Mouse (Mus musculus) liver, postnatal 0 days (tissue): ENCODE data around the gene Cks1b. TPM values are rescaled to one million over a fixed set of nuclear protein-coding genes. Genes with fewer than 3 reads are reported as not detected.
A peak's percentile ranks its signal among the peaks of the same experiment; 100 is the strongest.

Experiments
- ATAC-seq: fragments of 200-750 bp; cut with Nextera tagmentation; 2 replicates; pipeline ENCODE4 v1.8.0; 2017; ENCODE audit warnings: mild to moderate bottlenecking, moderate library complexity
- DNase-seq: peaks from one replicate; pipeline ENCODE4 v3.0.0-alpha.2; 2016
- H3K27ac ChIP-seq: fragments of 300-500 bp; sonication (generic); 2 replicates; pipeline ENCODE4 v1.5.1; 2014; ENCODE audit warnings: antibody characterized with exemption, moderate library complexity, mild to moderate bottlenecking, low read depth
- H3K27me3 ChIP-seq: fragments of 300-500 bp; sonication (generic); 2 replicates; pipeline ENCODE4 v1.6.1; 2014; ENCODE audit warnings: low read length, control low read depth, mixed read lengths; ENCODE audit not compliant: insufficient read depth
- H3K36me3 ChIP-seq: fragments of 300-500 bp; sonication (generic); replicated peaks from 2 replicates; pipeline ENCODE4 v1.6.1; 2014; ENCODE audit warnings: mild to moderate bottlenecking, control low read depth, low read length, moderate library complexity, mixed read lengths; ENCODE audit not compliant: insufficient read depth
- H3K4me1 ChIP-seq: fragments of 300-500 bp; sonication (generic); 2 replicates; pipeline ENCODE4 v1.6.1; 2014; ENCODE audit warnings: antibody characterized with exemption, mild to moderate bottlenecking, control low read depth; ENCODE audit not compliant: insufficient read depth
- H3K4me2 ChIP-seq: fragments of 300-500 bp; sonication (generic); 2 replicates; pipeline ENCODE4 v1.6.1; 2014; ENCODE audit warnings: low read depth, mild to moderate bottlenecking, low read length, moderate library complexity, mixed read lengths
- H3K4me3 ChIP-seq: fragments of 300-500 bp; sonication (generic); 2 replicates; pipeline ENCODE4 v1.5.1; 2014; ENCODE audit warnings: low read depth, low read length
- H3K9ac ChIP-seq: fragments of 300-500 bp; sonication (generic); replicated peaks from 2 replicates; pipeline ENCODE4 v1.6.1; 2014; ENCODE audit warnings: mild to moderate bottlenecking, moderate library complexity
- H3K9me3 ChIP-seq: fragments of 300-500 bp; sonication (generic); 2 replicates; pipeline ENCODE4 v1.6.1; 2016; ENCODE audit warnings: mild to moderate bottlenecking, control low read depth, low read length, mixed read lengths
- CTCF ChIP-seq: sonication (generic); IDR thresholded peaks from 2 replicates; pipeline ENCODE4 v1.5.1; 2016; ENCODE audit warnings: antibody characterized with exemption, low read depth
- EP300 ChIP-seq: IDR thresholded peaks from 2 replicates; pipeline ENCODE4 v1.6.1; 2016; ENCODE audit warnings: antibody characterized with exemption, low read depth, mild to moderate bottlenecking
- WGBS: fragments of 180-500 bp; shearing (Covaris S2); extraction: QIAGEN DNeasy Blood & Tissue Kit; methylation state at CpG from one replicate; pipeline ENCODE4 v1.1.7; 2014; ENCODE audit not compliant: insufficient replicate concordance; 5-methylcytosine and 5-hydroxymethylcytosine counted together
- polyA plus RNA-seq: library from polyadenylated mRNA; unstranded; fragments of >200 nt; fragmentation: Nextera tagmentation; extraction: Ambion mirVana; gene quantifications from 2 replicates; pipeline ENCODE4 v1.2.1, GENCODE M21; 2015

Gene Cks1b
- polyA plus RNA-seq, 1 experiment from 2014 or later: 141 TPM

GRCm38 (mm10) chr3:89377831-89378230 is 40.4 kb downstream of the Cks1b start:
- WGBS: 78% methylated on average over 4 of the region's 4 CpGs
- Histone ChIP-seq H3K9me3 (no peaks in the 10 kb centered on the region), H3K9ac (no peak overlapping the region), H3K4me1 (peaks cover 16% of the 10 kb centered on the region), H3K4me2 (peak overlapping the region; percentile 74; the same call in 1 of the 2 replicates), H3K4me3 (no peak overlapping the region), H3K27ac (no peak overlapping the region), H3K36me3 (peaks cover 18% of the 10 kb centered on the region), H3K27me3 (no peaks in the 10 kb centered on the region)
- DNase-seq (no peak), ATAC-seq (no peak)
- TF ChIP-seq EP300: no peak
- TF ChIP-seq CTCF: no peak

- Histone ChIP-seq H3K4me3 (no peak overlapping the region), H3K4me2 (no peak overlapping the region), H3K27ac (no peak overlapping the region), H3K36me3 (peaks cover 5% of the 10 kb centered on the region), H3K4me1 (peaks cover 10% of the 10 kb centered on the region), H3K27me3 (no peaks in the 10 kb centered on the region), H3K9ac (no peak overlapping the region), H3K9me3 (no peaks in the 10 kb centered on the region)
- DNase-seq (no peak), ATAC-seq (no peak)
- 34% methylated on average over 5 of the region's 5 CpGs for WGBS
- no peak for TF ChIP-seq EP300
- no peak for TF ChIP-seq CTCF
Observed at GRCm38 (mm10) chr3:89373581-89374231, 44.5 kb downstream of the Cks1b start.

DNA sequence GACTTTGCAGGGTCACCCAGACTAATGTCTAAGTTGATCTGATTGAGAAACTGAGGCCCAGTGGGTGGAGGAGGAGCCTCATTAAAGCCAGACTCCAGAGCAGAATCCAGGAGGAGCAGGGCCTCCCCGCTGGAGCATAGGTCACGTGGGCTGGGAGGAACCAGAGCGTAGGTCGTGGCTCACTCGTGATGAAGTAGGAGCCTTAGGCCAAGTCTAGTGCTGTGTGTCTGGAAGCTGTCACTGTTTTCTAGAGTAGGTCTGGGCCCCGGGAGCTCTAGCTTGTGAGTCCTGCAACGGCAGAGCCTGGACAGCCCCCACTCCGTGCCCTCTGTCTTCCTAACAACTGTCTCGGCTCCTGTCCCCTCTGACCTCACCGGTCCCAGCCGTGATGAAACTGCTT is 50.8 kb downstream of the Cks1b start:
- H3K27ac ChIP-seq: no peak overlapping the region
- DNase-seq (peak; percentile 17), ATAC-seq (peak; percentile 48)
- no peak for TF ChIP-seq CTCF
- TF ChIP-seq EP300: no peak
- H3K9ac ChIP-seq: no peak overlapping the region
- H3K4me2 ChIP-seq: no peak overlapping the region
- WGBS: 57% methylated on average over 11 of the region's 11 CpGs
- H3K4me1 ChIP-seq: no peaks in the 10 kb centered on the region
- H3K9me3 ChIP-seq: no peaks in the 10 kb centered on the region
- no peaks in the 10 kb centered on the region for H3K27me3 ChIP-seq
- no peaks in the 10 kb centered on the region for H3K36me3 ChIP-seq
- no peak overlapping the region for H3K4me3 ChIP-seq

DNA sequence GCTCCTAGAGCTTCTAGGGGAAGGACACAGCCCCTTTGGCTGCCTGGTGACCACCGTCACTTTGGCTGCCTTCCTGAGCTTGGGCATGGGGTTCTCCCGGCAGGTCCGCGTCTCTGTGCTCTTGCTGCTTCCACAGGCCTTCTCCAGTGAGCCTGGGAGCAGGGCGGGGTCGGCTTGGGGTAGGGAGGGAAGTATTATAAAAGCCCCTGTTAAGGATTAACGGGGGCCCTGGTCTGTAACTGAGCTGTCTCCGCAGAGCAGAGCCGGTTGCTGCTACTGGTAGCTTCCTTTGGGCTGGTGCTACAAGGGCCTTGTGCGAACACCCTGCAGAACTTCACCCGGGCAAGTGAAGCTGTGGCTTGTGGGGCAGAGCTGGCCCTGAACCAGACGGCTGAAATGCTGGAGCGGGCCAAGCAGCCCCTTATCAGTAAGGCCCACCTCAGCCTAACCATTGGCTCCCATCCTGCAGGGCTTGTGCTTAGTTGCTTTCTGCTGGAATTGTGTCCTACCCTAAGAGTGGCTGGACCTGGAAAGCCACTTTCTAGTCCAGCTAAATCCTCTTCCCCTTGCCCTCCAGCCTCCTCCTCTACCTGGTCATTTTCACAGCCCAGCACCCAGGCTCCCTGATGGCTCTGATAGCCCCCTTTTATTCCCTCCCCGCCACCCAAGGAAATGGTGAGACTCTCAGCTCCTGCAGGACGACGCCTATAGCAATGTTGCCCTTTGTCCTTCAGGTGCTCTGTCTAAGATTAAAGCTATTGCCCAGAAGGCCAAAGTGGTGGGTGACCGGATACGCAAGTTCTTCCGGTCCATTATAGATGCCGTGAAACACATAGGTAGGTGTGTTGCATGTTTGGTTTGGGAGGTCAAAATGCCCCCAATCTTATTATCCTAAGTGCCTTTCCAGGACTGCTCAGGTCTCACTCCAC is 52.4 kb downstream of the Cks1b start:
- Histone ChIP-seq H3K4me1 (no peaks in the 10 kb centered on the region), H3K4me2 (no peak overlapping the region), H3K27me3 (no peaks in the 10 kb centered on the region), H3K9me3 (no peaks in the 10 kb centered on the region), H3K36me3 (no peaks in the 10 kb centered on the region), H3K4me3 (no peak overlapping the region), H3K27ac (no peak overlapping the region), H3K9ac (no peak overlapping the region)
- TF ChIP-seq EP300: no peak
- TF ChIP-seq CTCF: no peak
- no peak for DNase-seq
- WGBS: 70% methylated on average over 20 of the region's 20 CpGs
- no peak for ATAC-seq

Other genes starting within 250 kb of the Cks1b start
- 50.1 and 52.2 TPM in 2 replicates for gene Scamp3, start 240.9 kb downstream of the Cks1b start, polyA plus RNA-seq
- 1.4 and 2.1 TPM in 2 replicates for gene Fam189b, start 235.2 kb downstream of the Cks1b start, polyA plus RNA-seq
- gene Gba, start 215.5 kb downstream of the Cks1b start, polyA plus RNA-seq: 25.8 and 26.3 TPM in 2 replicates
- 1.3 and 1.8 TPM in 2 replicates for gene Thbs3, start 203.2 kb downstream of the Cks1b start, polyA plus RNA-seq
- 105 and 111 TPM in 2 replicates for gene Mtx1, start 191.3 kb downstream of the Cks1b start, polyA plus RNA-seq
- 0.40 and 0.56 TPM in 2 replicates for gene Muc1, start 189.3 kb downstream of the Cks1b start, polyA plus RNA-seq
- 141 TPM in 2 replicates for gene Krtcap2, start 172.4 kb downstream of the Cks1b start, polyA plus RNA-seq
- gene Trim46, start 172.1 kb downstream of the Cks1b start, polyA plus RNA-seq: 0.06 and 0.21 TPM in 2 replicates
- gene Dpm3, start 159.0 kb downstream of the Cks1b start, polyA plus RNA-seq: 63.2 and 73.2 TPM in 2 replicates
- gene Slc50a1, start 147.8 kb downstream of the Cks1b start, polyA plus RNA-seq: 18.3 and 19.6 TPM in 2 replicates
- gene Efna1, start 137.2 kb downstream of the Cks1b start, polyA plus RNA-seq: 22.1 and 27.8 TPM in 2 replicates
- gene Efna3, start 95.4 kb downstream of the Cks1b start, polyA plus RNA-seq: not detected in 2 replicates
- 0.36 and 0.56 TPM in 2 replicates for gene Efna4, start 80.4 kb downstream of the Cks1b start, polyA plus RNA-seq
- gene Adam15, start 68.4 kb downstream of the Cks1b start, polyA plus RNA-seq: 9.1 and 9.2 TPM in 2 replicates
- gene Dcst2, start 56.4 kb downstream of the Cks1b start, polyA plus RNA-seq: 0.05 TPM in 1 of 2 replicates, not detected in the other
- gene Dcst1, start 53.1 kb downstream of the Cks1b start, polyA plus RNA-seq: 0.13 and 0.15 TPM in 2 replicates
- gene Zbtb7b, start 23.6 kb downstream of the Cks1b start, polyA plus RNA-seq: 4.1 and 4.7 TPM in 2 replicates
- not detected in 2 replicates for gene Lenep, start 15.6 kb downstream of the Cks1b start, polyA plus RNA-seq
- 18.8 and 20.0 TPM in 2 replicates for gene Flad1, start 6.5 kb downstream of the Cks1b start, polyA plus RNA-seq
- 23.8 and 24.7 TPM in 2 replicates for gene Shc1, start 60 bp upstream of the Cks1b start, polyA plus RNA-seq
- gene Pygo2, start 11.8 kb upstream of the Cks1b start, polyA plus RNA-seq: 5.9 and 6.9 TPM in 2 replicates
- 9.4 and 9.8 TPM in 2 replicates for gene Pbxip1, start 18.3 kb upstream of the Cks1b start, polyA plus RNA-seq
- 13.4 and 13.8 TPM in 2 replicates for gene Pmvk, start 36.2 kb upstream of the Cks1b start, polyA plus RNA-seq
- gene Kcnn3, start 101.8 kb upstream of the Cks1b start, polyA plus RNA-seq: 0.04 TPM in 2 replicates